Mouse (Mus musculus) Patski (cell line): Measurements from ENCODE around the gene Ebf1. TPM values are rescaled to one million over a fixed set of nuclear protein-coding genes. Genes with fewer than 3 reads are reported as not detected.
A peak's percentile ranks its signal among the peaks of the same experiment; 100 is the strongest.

Source experiments
- ATAC-seq: fragments of 100-300 bp; one replicate; pipeline ENCODE4 v1.8.0; 2021
- CTCF ChIA-PET: fragments of 350-600 bp; sonication (Branson Sonifier 250); formaldehyde crosslinking; loops from one replicate; lab custom pipeline; 2022; ENCODE audit warnings: inconsistent platforms; lab: Charles Lee
- POLR2A ChIA-PET: fragments of 350-600 bp; sonication (Branson Sonifier 250); formaldehyde crosslinking; loops from one replicate; lab custom pipeline; 2022; ENCODE audit warnings: antibody characterized with exemption, inconsistent platforms; lab: Charles Lee
- DNase-seq: peaks from one replicate; pipeline ENCODE4 v3.0.0-alpha.2; 2011; ENCODE audit warnings: low read depth, low spot score
- H3K27me3 ChIP-seq: fragments of 371-371 bp; one replicate; pipeline ENCODE4 v1.5.1; 2021
- CTCF ChIP-seq: fragments of 100-300 bp; IDR thresholded peaks from one replicate; pipeline ENCODE4 v1.5.1; 2021
- in situ Hi-C: fragments of 300-500 bp; cut with MboI; formaldehyde crosslinking; loops from 3 replicates; pipeline ENCODE4 v1.11.1; 2018; ENCODE audit warnings: low pct_unique_long_range_greater_than_20kb, mixed read lengths
- polyA plus RNA-seq: library from polyadenylated mRNA; unstranded; gene quantifications from one replicate; pipeline ENCODE4 v1.2.3, GENCODE M21; 2021

The Ebf1 gene
- polyA plus RNA-seq, 1 experiment from 2014 or later = 7.3 TPM

GRCm38 (mm10) chr11:44804046-44804445 lies 186.9 kb downstream of the Ebf1 start:
- no peak for TF ChIP-seq CTCF
- ChIA-PET CTCF (no interaction called here), POLR2A (no interaction called here)
- no peaks in the 10 kb centered on the region for H3K27me3 ChIP-seq
- no peak for DNase-seq
- in situ Hi-C loops = no loop called here
- no peak for ATAC-seq

- no peaks in the 10 kb centered on the region for H3K27me3 ChIP-seq
- in situ Hi-C loops = no loop called here
- DNase-seq = no peak
- POLR2A ChIA-PET = no interaction called here
- no peak for TF ChIP-seq CTCF
- no peak for ATAC-seq
- CTCF ChIA-PET = interaction anchor here (2.2 kb wide), 1 partner anchor 11 kb away, joined by 7 read pairs; no protein-coding TSS in a partner anchor
These were observed 189.5 kb downstream of the Ebf1 start for GRCm38 (mm10) chr11:44806589-44806988.

GRCm38 (mm10) chr11:44808855-44809546 lies 191.9 kb downstream of the Ebf1 start:
- H3K27me3 ChIP-seq = no peaks in the 10 kb centered on the region
- ATAC-seq = no peak
- TF ChIP-seq CTCF = no peak
- POLR2A ChIA-PET = no interaction called here
- CTCF ChIA-PET = interaction anchor here (2.2 kb wide), 1 partner anchor 8 kb away, joined by 7 read pairs; no protein-coding TSS in a partner anchor
- in situ Hi-C loops = no loop called here
- DNase-seq = no peak

GRCm38 (mm10) chr11:44811007-44811406 lies 193.9 kb downstream of the Ebf1 start:
- POLR2A ChIA-PET = no interaction called here
- TF ChIP-seq CTCF = no peak
- ATAC-seq (no peak), DNase-seq (no peak)
- CTCF ChIA-PET = interaction anchor here (1.0 kb wide), 1 partner anchor 199 kb away, joined by 3 read pairs; no protein-coding TSS in a partner anchor
- in situ Hi-C loops = no loop called here
- no peaks in the 10 kb centered on the region for H3K27me3 ChIP-seq

GRCm38 (mm10) chr11:44812193-44812746 lies 195.2 kb downstream of the Ebf1 start:
- H3K27me3 ChIP-seq = no peaks in the 10 kb centered on the region
- peak; percentile 93 for ATAC-seq
- TF ChIP-seq CTCF = no peak
- in situ Hi-C loops = no loop called here
- peak; percentile 35 for DNase-seq
- POLR2A ChIA-PET = interaction anchor here (0.6 kb wide), 1 partner anchor 18 kb away, joined by 4 read pairs; no protein-coding TSS in a partner anchor
- CTCF ChIA-PET = no interaction called here

- in situ Hi-C loops = no loop called here
- no peaks in the 10 kb centered on the region for H3K27me3 ChIP-seq
- ATAC-seq (no peak), DNase-seq (no peak)
- POLR2A ChIA-PET = interaction anchor here (1.5 kb wide), 1 partner anchor 13 kb away, joined by 3 read pairs; no protein-coding TSS in a partner anchor
- TF ChIP-seq CTCF = no peak
- CTCF ChIA-PET = no interaction called here
These were observed 196.4 kb downstream of the Ebf1 start for GRCm38 (mm10) chr11:44813534-44813933.

GRCm38 (mm10) chr11:44814847-44815246 lies 197.7 kb downstream of the Ebf1 start:
- H3K27me3 ChIP-seq = no peaks in the 10 kb centered on the region
- no peak for ATAC-seq
- DNase-seq = no peak
- ChIA-PET POLR2A (interaction anchor here (0.6 kb wide), 1 partner anchor 28 kb away, joined by 4 read pairs; no protein-coding TSS in a partner anchor), CTCF (no interaction called here)
- no peak for TF ChIP-seq CTCF
- in situ Hi-C loops = no loop called here

GRCm38 (mm10) chr11:44815991-44816390 lies 198.9 kb downstream of the Ebf1 start:
- in situ Hi-C loops = no loop called here
- no peak for TF ChIP-seq CTCF
- CTCF ChIA-PET = interaction anchor here (2.6 kb wide), 1 partner anchor 8 kb away, joined by 7 read pairs; no protein-coding TSS in a partner anchor
- no peak for ATAC-seq
- no peaks in the 10 kb centered on the region for H3K27me3 ChIP-seq
- DNase-seq = no peak
- POLR2A ChIA-PET = no interaction called here

GRCm38 (mm10) chr11:44822312-44822711 lies 205.2 kb downstream of the Ebf1 start:
- in situ Hi-C loops = no loop called here
- CTCF ChIA-PET = interaction anchor here (1.3 kb wide), 1 partner anchor 14 kb away, joined by 4 read pairs; no protein-coding TSS in a partner anchor

GRCm38 (mm10) chr11:44832227-44832939 lies 215.3 kb downstream of the Ebf1 start:
- POLR2A ChIA-PET = interaction anchor here (0.8 kb wide), 1 partner anchor 9 kb away, joined by 3 read pairs; no protein-coding TSS in a partner anchor
- no peak for TF ChIP-seq CTCF
- DNase-seq = no peak
- CTCF ChIA-PET = interaction anchor here (1.6 kb wide), 1 partner anchor 14 kb away, joined by 5 read pairs; no protein-coding TSS in a partner anchor
- in situ Hi-C loops = no loop called here
- no peak for ATAC-seq
- no peaks in the 10 kb centered on the region for H3K27me3 ChIP-seq

More at GRCm38 (mm10) chr11:44822312-44822711, 205.2 kb downstream of the Ebf1 start:
- H3K27me3 ChIP-seq = no peaks in the 10 kb centered on the region
- POLR2A ChIA-PET = no interaction called here
- DNase-seq (no peak), ATAC-seq (no peak)
- no peak for TF ChIP-seq CTCF
